Mouse (Mus musculus): ENCODE data around the gene Hddc3. TPM values are rescaled to one million over a fixed set of nuclear protein-coding genes. Genes with fewer than 3 reads are reported as not detected.

The Hddc3 gene
- 18.2 and 23.1 TPM in 2 replicates for polyA plus RNA-seq (2014; fragmentation: Nextera tagmentation; extraction: Ambion mirVana)

DNA sequence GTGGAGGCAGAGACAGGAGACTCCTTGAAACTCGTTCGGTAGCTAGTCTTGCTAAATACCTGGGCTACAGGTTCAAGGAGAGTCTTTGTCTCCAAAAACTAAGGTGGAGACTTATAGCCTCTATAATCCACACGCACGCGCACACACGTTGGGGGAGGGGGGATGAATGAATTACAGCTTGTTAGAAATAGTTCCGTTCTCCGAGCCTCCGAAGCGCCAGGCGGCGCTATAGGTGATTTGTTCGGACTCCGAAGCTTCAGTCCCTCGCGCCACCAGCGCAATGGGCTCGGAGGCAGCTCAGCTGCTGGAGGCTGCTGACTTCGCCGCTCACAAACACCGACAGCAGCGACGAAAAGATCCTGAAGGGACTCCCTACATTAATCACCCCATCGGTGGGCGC lies at the start of gene Hddc3:
Hddc3 (plus strand) TSS at position 247 of the 400 bp plus-strand sequence.
- peak within 1 kb of the TSS; percentile 68 for H3K27ac ChIP-seq (replicated peaks in 1 of 2; ENCODE audit: control insufficient read depth in 1 of 2, insufficient read depth in 1 of 2, low read depth in 2 of 2, low read length in 2 of 2)
- H3K9ac ChIP-seq (ENCODE audit: low read length) = peak within 1 kb of the TSS; percentile 92
- H3K27me3 ChIP-seq (ENCODE audit: control insufficient read depth, insufficient read depth, low read length) = no peaks in the 10 kb centered on the region
- H3K4me2 ChIP-seq (ENCODE audit: low read length) = peak within 1 kb of the TSS; percentile 81
- peak within 1 kb of the TSS; percentile 55 to 67 for H3K4me3 ChIP-seq (ENCODE audit: control insufficient read depth in 1 of 2, insufficient read depth in 1 of 2, low read depth in 1 of 2, low read length in 2 of 2)
- H3K9me3 ChIP-seq (ENCODE audit: control insufficient read depth, low read length) = no peaks in the 10 kb centered on the region
- 2% methylated on average over 25 of the region's 25 CpGs for WGBS
- H3K4me1 ChIP-seq (ENCODE audit: control insufficient read depth in 2 of 2, insufficient read depth in 2 of 2, low read length in 2 of 2) = peaks cover 24 to 35% of the 10 kb centered on the region in 2 experiments
- ATAC-seq (ENCODE audit: insufficient number of reproducible peaks, insufficient read depth, low FRiP score, low read depth) = no peak
- peaks cover under 1% of the 10 kb centered on the region; the same call in 1 of the 2 replicates for H3K36me3 ChIP-seq (ENCODE audit: control insufficient read depth, insufficient read depth, low read length)

DNA sequence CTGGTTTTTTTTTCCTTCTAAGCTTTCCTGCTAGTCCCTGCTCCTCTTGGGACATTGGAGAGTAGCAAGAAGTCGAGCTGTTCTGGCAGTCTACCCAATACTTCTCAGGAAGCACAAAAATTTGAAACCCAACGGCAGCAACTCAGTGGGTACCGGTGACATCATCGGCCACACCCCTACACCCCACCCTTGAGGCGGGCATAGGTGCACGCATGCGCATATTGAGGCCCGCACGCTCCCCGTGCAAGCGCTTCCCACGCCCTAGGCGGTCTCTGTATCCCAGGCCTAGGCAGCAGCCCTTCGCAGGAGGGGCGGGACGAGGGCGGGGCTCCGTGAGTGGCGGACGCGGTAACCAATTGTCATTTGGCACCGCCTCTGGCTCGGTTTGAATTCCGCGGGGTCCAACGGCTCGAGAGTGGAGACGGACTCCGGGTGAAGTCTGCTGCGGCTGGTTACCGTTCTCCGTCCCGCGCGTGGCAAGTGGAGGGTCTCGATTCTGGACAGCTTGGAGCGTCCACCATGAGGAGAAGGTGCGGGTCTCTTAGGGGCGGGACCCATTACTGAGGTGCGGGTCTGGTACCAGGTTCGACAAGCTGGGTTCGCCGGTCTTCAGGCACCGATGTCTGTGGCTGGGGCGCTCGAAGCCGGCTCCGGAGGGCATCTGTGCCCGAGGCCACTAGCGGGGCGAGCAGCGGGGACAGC lies 48.7 kb upstream of the Hddc3 start, which contains the start of gene Prc1:
Prc1 (plus strand) TSS at position 389 of the 702 bp plus-strand sequence.
- Histone ChIP-seq H3K36me3 (ENCODE audit: control insufficient read depth, insufficient read depth, low read length) (peaks cover 26% of the 10 kb centered on the region), H3K9ac (ENCODE audit: low read length) (peak within 1 kb of the TSS; percentile 91), H3K9me3 (ENCODE audit: control insufficient read depth, low read length) (no peaks in the 10 kb centered on the region), H3K27me3 (ENCODE audit: control insufficient read depth, insufficient read depth, low read length) (no peaks in the 10 kb centered on the region), H3K4me2 (ENCODE audit: low read length) (peak within 1 kb of the TSS; percentile 77), H3K27ac (replicated peaks in 1 of 2; ENCODE audit: control insufficient read depth in 1 of 2, insufficient read depth in 1 of 2, low read depth in 2 of 2, low read length in 2 of 2) (peak within 1 kb of the TSS; percentile 74 to 88), H3K4me3 (ENCODE audit: control insufficient read depth in 1 of 2, insufficient read depth in 1 of 2, low read depth in 1 of 2, low read length in 2 of 2) (peak within 1 kb of the TSS; percentile 89 to 90), H3K4me1 (ENCODE audit: control insufficient read depth in 2 of 2, insufficient read depth in 2 of 2, low read length in 2 of 2) (peaks cover 5 to 22% of the 10 kb centered on the region in 2 experiments)
- WGBS = under 1% methylated on average over 52 of the region's 52 CpGs
- peak; percentile 100 for ATAC-seq (ENCODE audit: insufficient number of reproducible peaks, insufficient read depth, low FRiP score, low read depth)

DNA sequence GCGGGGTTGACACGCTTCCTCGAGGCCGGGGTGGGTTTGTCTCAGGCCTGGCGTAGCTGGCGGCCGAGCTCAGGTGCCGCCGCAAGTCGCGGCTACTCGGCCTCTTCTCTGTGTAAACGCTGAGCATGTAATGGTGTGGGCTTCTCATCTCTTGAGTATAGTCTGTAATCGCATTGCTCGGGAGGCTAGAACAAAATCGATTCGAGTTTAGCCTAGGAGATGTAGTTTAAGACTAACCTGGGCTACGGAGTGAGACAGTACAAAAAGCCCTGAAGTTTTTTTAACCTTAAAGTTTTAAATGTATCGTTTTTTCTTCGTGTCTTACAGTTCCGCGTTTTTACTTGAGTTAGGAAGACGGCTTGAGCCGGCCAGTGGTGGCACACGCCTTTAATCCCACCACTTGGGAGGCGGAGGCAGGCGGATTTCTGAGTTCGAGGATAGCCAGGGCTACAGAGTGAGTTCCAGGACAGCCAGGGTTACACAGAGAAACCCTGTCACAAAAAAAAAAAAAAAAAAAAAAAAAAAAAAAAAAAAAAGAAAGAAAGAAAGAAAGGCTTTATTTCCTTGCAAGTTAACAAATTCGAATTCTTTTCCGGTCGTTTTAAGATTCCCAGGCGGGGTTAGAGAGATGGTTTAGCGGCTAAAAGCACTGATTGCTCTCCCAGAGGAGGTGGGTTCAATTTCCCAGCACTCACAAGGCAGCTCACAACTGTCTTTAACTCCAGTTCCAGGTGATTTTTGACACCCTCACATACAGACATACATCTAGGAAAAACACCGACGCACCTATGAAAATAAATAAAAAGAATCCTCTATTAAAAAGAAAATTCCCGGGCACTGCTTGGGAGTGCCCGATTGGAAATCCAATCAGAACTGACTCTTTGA lies 47.9 kb upstream of the Hddc3 start:
- peak overlapping the region; percentile 91 for H3K9ac ChIP-seq (ENCODE audit: low read length)
- peak; percentile 51 for ATAC-seq (ENCODE audit: insufficient number of reproducible peaks, insufficient read depth, low FRiP score, low read depth)
- WGBS = 8% methylated on average over 37 of the region's 37 CpGs

DNA sequence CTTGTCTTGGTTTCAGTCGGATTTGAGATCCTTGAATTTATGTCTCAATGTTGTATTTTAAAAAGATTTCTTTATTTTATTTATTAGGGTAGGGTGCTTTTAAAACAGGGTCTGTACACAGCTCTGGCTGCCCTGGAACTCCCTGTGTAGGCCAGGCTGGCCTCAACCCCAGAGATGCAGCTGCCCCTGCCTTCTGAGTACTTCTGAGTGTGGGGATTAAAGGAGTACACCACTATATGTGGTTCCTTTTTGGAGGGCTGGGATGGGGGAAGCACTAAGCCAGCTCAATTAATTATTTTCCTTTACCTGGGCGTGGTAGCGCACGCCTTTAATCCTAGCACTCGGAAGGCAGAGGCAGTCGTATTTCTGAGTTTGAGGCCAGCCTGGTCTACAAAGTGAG lies 46.4 kb upstream of the Hddc3 start:
- Histone ChIP-seq H3K9me3 (ENCODE audit: control insufficient read depth, low read length) (no peaks in the 10 kb centered on the region), H3K4me2 (ENCODE audit: low read length) (peak overlapping the region; percentile 77), H3K27ac (replicated peaks in 1 of 2; ENCODE audit: control insufficient read depth in 1 of 2, insufficient read depth in 1 of 2, low read depth in 2 of 2, low read length in 2 of 2) (no peak overlapping the region), H3K4me1 (ENCODE audit: control insufficient read depth in 2 of 2, insufficient read depth in 2 of 2, low read length in 2 of 2) (peaks cover 5 to 22% of the 10 kb centered on the region in 2 experiments), H3K4me3 (ENCODE audit: control insufficient read depth in 1 of 2, insufficient read depth in 1 of 2, low read depth in 1 of 2, low read length in 2 of 2) (no peak overlapping the region), H3K36me3 (ENCODE audit: control insufficient read depth, insufficient read depth, low read length) (peaks cover 31% of the 10 kb centered on the region), H3K9ac (ENCODE audit: low read length) (no peak overlapping the region), H3K27me3 (ENCODE audit: control insufficient read depth, insufficient read depth, low read length) (no peaks in the 10 kb centered on the region)
- WGBS = 94% methylated on average over 6 of the region's 6 CpGs
- ATAC-seq (ENCODE audit: insufficient number of reproducible peaks, insufficient read depth, low FRiP score, low read depth) = no peak

More for the DNA sequence above, 47.9 kb upstream of the Hddc3 start:
- Histone ChIP-seq H3K27ac (replicated peaks in 1 of 2; ENCODE audit: control insufficient read depth in 1 of 2, insufficient read depth in 1 of 2, low read depth in 2 of 2, low read length in 2 of 2) (peak overlapping the region; percentile 74 to 88), H3K27me3 (ENCODE audit: control insufficient read depth, insufficient read depth, low read length) (no peaks in the 10 kb centered on the region), H3K4me1 (ENCODE audit: control insufficient read depth in 2 of 2, insufficient read depth in 2 of 2, low read length in 2 of 2) (peaks cover 5 to 22% of the 10 kb centered on the region in 2 experiments), H3K4me2 (ENCODE audit: low read length) (peak overlapping the region; percentile 77), H3K4me3 (ENCODE audit: control insufficient read depth in 1 of 2, insufficient read depth in 1 of 2, low read depth in 1 of 2, low read length in 2 of 2) (peak overlapping the region; percentile 89 to 90), H3K9me3 (ENCODE audit: control insufficient read depth, low read length) (no peaks in the 10 kb centered on the region), H3K36me3 (ENCODE audit: control insufficient read depth, insufficient read depth, low read length) (peaks cover 27% of the 10 kb centered on the region)

DNA sequence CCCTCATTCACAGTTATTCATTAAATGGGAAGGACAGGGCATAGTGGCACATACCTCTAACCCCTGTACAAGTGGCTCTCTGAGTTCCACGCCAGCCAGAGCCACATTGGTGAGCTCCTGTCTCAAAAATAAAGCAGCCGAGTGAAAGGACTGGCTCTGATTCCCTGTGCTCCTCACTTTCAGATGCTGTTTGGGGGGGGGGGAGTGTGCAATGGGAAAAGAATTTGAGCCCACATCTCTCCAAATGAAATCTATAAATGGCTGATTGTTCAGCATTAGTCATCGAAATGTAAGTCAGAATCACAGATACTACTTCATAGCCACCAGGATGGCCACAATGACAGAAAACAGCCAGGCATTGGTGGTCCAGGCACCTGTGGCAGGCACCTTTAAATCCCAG lies 45.9 kb upstream of the Hddc3 start:
- H3K27ac ChIP-seq (replicated peaks in 1 of 2; ENCODE audit: control insufficient read depth in 1 of 2, insufficient read depth in 1 of 2, low read depth in 2 of 2, low read length in 2 of 2) = no peak overlapping the region
- H3K4me1 ChIP-seq (ENCODE audit: control insufficient read depth in 2 of 2, insufficient read depth in 2 of 2, low read length in 2 of 2) = peaks cover 5 to 22% of the 10 kb centered on the region in 2 experiments
- H3K4me2 ChIP-seq (ENCODE audit: low read length) = no peak overlapping the region; the same call in 1 of the 2 replicates
- no peak for ATAC-seq (ENCODE audit: insufficient number of reproducible peaks, insufficient read depth, low FRiP score, low read depth)
- H3K36me3 ChIP-seq (ENCODE audit: control insufficient read depth, insufficient read depth, low read length) = peaks cover 35% of the 10 kb centered on the region
- H3K27me3 ChIP-seq (ENCODE audit: control insufficient read depth, insufficient read depth, low read length) = no peaks in the 10 kb centered on the region
- 59% methylated on average over 3 of the region's 3 CpGs for WGBS
- no peak overlapping the region for H3K9ac ChIP-seq (ENCODE audit: low read length)
- H3K9me3 ChIP-seq (ENCODE audit: control insufficient read depth, low read length) = no peaks in the 10 kb centered on the region
- H3K4me3 ChIP-seq (ENCODE audit: control insufficient read depth in 1 of 2, insufficient read depth in 1 of 2, low read depth in 1 of 2, low read length in 2 of 2) = no peak overlapping the region

DNA sequence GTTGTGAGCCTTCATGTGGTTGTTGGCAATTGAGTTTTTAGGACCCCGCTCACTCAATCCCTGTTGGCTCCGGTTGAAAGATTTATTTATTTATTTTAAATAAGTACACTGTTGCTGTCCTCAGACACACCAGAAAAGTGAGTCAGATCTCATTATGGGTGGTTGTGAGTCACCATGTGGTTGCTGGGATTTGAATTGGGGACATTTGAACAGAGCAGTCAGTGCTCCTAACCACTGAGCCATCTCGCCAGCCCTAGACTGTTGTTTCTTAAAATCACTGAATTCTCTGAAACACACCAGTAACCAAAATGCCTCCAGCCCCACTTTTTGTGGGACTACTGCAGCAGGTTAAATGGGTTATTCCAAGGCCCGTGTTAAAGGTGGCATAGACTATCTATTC lies 44.1 kb upstream of the Hddc3 start:
- Histone ChIP-seq H3K4me1 (ENCODE audit: control insufficient read depth in 2 of 2, insufficient read depth in 2 of 2, low read length in 2 of 2) (peaks cover 5 to 22% of the 10 kb centered on the region in 2 experiments), H3K36me3 (ENCODE audit: control insufficient read depth, insufficient read depth, low read length) (peaks cover 50% of the 10 kb centered on the region)

DNA sequence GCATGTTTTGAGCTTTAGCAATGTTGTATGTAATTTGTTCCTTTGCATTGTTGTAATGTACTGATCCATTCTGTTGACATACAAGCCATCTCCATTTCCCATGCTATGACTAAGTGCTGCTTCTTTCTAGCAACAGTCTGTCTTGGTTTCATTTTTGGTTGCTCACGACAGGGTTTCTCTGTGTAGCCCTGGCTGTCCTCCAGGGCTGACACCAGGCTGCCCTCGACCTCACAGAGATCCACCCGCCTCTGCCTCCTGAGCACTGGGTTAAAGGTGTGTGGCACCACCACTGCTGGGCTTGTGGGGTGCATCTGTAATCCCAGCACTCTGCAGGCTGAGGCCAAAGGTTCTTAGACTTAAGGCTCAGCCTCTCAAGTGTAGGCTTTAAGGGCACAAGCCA lies 43.3 kb upstream of the Hddc3 start:
- H3K36me3 ChIP-seq (ENCODE audit: control insufficient read depth, insufficient read depth, low read length) = peaks cover 59% of the 10 kb centered on the region

More for the DNA sequence above, 44.1 kb upstream of the Hddc3 start:
- ATAC-seq (ENCODE audit: insufficient number of reproducible peaks, insufficient read depth, low FRiP score, low read depth) = no peak
- 97% methylated on average over 4 of the region's 4 CpGs for WGBS
- H3K9ac ChIP-seq (ENCODE audit: low read length) = no peak overlapping the region
- H3K4me3 ChIP-seq (ENCODE audit: control insufficient read depth in 1 of 2, insufficient read depth in 1 of 2, low read depth in 1 of 2, low read length in 2 of 2) = no peak overlapping the region
- H3K27ac ChIP-seq (replicated peaks in 1 of 2; ENCODE audit: control insufficient read depth in 1 of 2, insufficient read depth in 1 of 2, low read depth in 2 of 2, low read length in 2 of 2) = no peak overlapping the region
- no peaks in the 10 kb centered on the region for H3K27me3 ChIP-seq (ENCODE audit: control insufficient read depth, insufficient read depth, low read length)
- no peaks in the 10 kb centered on the region for H3K9me3 ChIP-seq (ENCODE audit: control insufficient read depth, low read length)
- H3K4me2 ChIP-seq (ENCODE audit: low read length) = no peak overlapping the region

More for the DNA sequence above, 43.3 kb upstream of the Hddc3 start:
- Histone ChIP-seq H3K27me3 (ENCODE audit: control insufficient read depth, insufficient read depth, low read length) (no peaks in the 10 kb centered on the region), H3K27ac (replicated peaks in 1 of 2; ENCODE audit: control insufficient read depth in 1 of 2, insufficient read depth in 1 of 2, low read depth in 2 of 2, low read length in 2 of 2) (no peak overlapping the region), H3K4me2 (ENCODE audit: low read length) (no peak overlapping the region), H3K4me1 (ENCODE audit: control insufficient read depth in 2 of 2, insufficient read depth in 2 of 2, low read length in 2 of 2) (peaks cover 5 to 22% of the 10 kb centered on the region in 2 experiments), H3K9ac (ENCODE audit: low read length) (no peak overlapping the region), H3K9me3 (ENCODE audit: control insufficient read depth, low read length) (no peaks in the 10 kb centered on the region), H3K4me3 (ENCODE audit: control insufficient read depth in 1 of 2, insufficient read depth in 1 of 2, low read depth in 1 of 2, low read length in 2 of 2) (no peak overlapping the region)
- WGBS = 92% methylated on average over 3 of the region's 3 CpGs
- ATAC-seq (ENCODE audit: insufficient number of reproducible peaks, insufficient read depth, low FRiP score, low read depth) = no peak
